Mouse (Mus musculus) thymus, postnatal 25 days (tissue): ENCODE measurements around the gene Spaca7.
"Not testable (repeated sequence)": the region's sequence is repeated elsewhere in the genome, so short reads cannot be mapped to it uniquely, and the experiment has no call there.

Source experiments
- DNase-seq: peaks from one replicate; pipeline ENCODE4 v3.0.0; 2022

The Spaca7 gene

DNA sequence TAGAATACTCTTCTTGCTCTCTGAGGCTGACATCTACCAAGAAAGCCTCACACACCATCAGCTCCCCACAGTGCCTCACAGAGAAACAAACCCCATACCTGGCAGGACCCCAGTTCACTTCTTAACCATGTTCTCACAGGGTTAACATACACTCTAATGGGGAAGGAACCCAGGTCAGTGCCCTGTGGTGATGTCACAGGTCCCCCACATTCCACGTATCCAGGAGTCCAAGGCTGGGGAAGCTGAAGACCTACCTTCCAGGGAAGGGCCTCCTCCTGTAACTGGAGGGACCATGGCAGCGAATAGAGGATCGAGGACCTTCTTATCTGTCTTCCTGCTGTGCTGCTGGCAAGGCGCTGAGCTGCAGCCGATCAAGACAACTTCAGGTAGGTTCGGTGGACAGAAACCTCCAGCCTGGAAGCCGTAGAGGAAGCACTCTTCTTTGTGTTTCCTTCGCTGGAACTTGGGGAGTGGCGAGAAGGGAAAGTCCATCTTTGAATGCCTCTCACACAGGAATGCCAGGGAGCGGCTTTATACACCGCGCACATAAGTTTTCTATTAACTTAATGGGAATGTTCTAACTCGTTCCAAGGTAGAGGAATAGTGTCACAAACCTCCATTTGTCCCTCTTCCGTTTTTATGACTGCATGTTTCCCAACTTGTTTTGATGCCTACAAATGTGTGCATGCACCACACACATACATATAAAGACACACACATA, at the start of gene Spaca7:
Gene Spaca7 (plus strand): TSS at position 216 of the 721 bp plus-strand sequence.
- no peak for DNase-seq

DNA sequence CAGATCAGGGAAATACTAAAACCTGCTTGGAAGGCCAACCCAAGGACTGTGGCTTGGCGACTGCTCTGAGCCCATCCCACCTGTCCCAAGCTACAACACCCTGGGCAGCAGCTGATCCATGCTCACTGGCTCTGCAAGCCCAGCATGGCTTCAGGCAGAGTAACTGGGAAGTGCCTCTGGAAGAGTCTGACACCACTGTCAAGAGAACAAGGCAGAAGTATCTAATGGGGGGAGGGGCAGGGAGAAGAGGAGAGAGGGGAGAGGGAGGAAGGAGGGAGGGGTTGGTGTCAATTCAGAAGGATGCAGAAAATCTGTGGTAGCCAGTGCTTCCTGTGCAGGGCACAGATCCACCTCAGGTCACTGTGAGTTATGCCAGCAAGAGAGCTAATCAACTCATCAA, 48.5 kb upstream of the Spaca7 start:
- DNase-seq, result no peak

DNA sequence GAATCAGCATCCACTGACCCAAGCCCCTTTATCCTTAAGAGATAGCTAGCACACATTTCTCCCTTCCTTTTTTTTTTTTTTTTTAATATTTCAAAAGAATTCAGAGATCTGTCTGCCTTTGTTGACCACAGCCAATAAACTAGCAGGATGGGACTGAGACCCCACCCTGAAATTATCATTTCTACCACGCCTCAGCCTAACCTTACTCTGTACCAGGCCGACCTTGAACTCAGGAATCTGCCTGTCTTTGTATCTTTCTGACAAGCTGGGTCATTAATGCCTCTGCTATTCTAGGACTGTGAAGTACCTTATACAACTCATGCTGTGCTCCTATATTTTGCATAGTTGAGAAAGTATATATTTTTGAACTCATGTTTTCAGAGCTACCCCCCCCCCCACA, 44.2 kb upstream of the Spaca7 start:
- DNase-seq, result no peak

DNA sequence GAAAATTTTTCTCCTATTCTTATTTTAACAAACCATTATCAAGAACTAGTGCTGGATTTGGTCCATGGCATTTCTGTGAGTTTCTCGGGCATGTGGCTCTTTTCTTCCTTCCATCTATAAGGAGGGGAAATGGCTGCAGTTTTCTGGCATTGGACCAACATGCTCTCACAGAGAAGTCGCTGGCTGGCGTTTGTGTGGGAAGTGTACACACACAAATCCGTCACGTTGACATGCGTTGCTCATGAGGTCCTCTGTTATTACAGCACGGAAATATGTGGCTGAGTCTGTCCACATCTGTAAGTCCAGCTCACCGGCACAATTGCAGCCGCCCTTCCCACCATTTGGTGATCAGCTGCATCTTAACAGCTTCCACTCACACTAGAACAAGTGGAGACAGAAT, 37.2 kb upstream of the Spaca7 start:
- no peak for DNase-seq

DNA sequence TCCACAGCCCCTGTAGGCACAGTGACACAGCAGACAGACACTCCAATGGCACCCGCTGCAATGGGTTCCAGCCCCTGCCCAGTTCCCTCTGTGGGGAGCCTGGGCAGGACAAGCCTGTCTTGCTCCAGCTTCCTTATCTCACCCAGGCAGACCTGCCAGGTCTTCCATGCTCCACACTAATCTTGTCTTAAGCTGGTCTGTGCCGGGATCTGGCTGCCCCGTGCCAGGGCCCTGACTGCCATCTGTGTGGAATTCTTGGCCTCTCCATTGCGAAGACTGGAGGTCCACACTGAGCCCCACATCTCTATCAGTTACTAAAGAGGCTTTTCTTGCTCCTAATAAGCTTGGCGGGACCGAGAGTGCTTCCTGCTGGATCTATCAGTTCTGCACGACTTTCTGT, 36.5 kb upstream of the Spaca7 start:
- no peak for DNase-seq

DNA sequence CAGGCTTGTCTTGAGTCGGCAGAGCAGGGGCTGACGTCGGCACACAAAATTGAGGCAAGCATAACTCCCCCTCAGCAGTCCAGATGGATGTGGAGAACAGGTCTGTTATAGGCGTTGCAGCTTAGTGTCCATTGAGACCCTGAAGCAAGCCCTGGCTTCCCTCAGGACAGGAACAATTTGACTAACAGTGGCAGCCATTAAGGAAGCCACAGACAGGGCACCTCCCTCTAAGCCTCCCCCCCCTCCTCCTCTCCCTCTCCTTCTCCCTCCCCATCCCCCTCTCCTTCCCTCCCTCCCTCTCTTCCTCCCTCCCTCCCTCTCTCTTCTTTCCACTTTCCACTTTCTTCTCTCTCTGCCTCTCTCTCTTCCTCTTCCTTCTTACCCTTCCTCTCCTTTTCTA, 27.6 kb upstream of the Spaca7 start:
- no peak for DNase-seq

DNA sequence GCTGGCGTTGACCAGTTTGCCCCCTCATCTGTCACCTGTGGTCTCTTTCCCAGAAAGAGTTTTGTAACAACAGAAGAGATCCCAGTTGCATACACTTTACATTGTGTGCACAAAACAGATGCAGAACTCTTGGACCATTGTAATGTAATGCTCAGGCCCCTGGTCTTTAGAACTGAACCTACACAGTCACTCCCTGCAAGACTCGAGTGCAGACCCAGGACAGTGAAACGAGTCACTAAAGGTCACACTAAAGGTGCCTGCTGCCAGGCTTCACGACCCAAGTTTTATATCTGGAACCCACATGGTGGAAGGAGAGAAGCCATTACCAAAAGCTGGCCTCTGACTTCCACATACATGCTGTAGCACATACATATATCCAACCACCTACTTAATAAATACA, 27.2 kb upstream of the Spaca7 start:
- no peak for DNase-seq

DNA sequence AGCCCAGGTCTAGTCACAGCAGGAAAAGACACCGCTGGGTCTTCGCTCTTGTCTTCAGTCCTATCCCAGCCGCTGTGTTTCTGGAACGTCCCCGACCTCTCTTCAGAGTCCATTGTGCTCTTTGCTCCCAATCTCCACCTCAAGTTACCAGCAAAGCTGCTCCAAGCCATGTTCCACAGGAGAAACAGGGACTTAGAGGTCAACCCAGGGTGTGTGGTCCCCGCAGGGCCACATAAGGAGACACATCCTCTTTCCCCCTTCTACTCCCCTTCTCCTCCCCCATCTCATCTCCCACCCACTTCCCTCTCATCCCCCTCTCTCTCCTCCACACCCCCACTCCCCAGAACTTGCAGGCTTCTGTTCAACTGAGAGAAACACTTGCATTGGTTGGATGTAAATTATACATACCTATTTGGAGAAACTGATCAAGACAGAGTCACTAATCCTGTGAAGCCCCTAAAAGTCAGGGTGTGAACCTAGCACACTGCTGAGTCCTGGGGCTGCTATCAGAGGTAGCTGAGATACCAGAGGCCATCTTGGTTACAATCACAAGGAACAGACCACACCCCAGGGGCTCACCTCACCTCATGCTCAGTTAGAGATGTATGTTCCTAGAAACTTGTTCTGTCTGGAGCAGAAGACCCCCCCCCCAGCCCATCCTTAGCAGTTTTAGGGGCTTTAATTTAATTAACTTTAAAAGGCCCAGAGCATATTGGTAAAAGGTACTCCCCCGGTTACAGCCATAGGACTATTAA, 25.2 kb upstream of the Spaca7 start:
- no peak for DNase-seq

DNA sequence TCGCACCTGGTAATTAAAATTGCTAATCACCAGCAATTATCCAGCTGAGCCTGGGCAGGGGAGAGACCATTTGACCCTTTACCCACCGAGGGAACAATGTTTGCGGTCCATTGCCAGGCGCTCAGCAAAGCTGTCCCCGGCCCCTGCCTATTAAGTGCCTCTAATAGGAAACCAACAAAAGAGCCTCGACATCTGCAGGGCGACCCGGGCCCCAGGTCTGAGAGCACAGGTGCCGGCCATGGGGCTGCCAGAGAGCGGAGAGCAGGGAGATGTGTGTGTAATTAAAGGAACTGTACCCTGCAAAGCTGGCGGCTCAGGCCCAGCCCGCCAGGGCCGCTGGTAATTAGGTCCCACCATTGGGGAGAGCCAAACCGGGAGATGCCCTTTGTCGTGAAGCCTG, 24.6 kb upstream of the Spaca7 start:
- DNase-seq, result no peak

DNA sequence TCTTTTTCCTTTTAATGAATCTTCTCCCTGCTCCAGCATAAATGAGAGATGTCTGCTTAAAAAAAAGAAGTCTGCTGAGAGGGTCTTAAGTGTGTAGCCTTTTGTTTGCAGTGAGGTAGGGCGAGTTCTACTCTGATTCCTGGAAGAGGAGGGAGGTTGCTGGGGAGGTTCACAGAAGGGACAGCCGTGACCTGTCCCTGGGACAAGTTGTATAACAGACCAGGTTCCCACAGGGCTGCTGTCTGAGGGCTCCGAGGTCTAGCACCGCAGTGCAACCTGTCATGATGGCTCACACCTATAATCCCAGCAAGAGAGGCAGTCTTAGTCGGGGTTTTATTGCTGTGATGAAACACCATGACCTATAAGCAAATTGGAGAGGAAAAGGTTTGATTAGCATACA, 24.1 kb upstream of the Spaca7 start:
- no peak for DNase-seq

DNA sequence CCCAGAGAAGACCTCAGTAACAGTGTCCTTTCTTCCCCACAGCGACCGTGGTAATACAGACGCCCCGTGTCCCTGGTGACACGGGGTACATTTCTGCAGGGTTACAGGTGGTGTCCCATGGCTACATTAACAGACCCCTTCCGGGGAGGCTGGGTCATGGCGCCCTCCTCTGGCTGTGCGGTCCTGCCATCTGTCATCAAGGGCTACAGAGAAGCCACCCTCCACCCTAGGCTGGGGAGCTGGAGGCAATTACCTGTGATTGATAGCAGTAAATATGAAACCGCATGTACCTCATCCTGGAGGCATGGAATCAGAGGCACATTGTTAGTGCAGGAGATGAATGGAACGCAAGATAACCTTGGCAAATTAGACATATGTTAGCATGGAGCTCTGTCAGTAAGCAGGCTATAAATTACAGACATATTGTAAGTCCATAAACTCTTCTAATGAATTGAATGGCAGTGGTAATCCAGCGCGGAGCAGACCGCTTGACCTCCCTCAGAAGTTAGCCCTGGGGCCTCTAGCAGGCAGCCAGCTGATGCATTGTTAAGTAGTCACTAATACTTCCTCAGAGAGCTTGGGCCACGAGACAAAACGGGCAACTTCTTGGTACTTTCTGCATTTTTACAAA, 17.2 kb upstream of the Spaca7 start:
- no peak for DNase-seq

DNA sequence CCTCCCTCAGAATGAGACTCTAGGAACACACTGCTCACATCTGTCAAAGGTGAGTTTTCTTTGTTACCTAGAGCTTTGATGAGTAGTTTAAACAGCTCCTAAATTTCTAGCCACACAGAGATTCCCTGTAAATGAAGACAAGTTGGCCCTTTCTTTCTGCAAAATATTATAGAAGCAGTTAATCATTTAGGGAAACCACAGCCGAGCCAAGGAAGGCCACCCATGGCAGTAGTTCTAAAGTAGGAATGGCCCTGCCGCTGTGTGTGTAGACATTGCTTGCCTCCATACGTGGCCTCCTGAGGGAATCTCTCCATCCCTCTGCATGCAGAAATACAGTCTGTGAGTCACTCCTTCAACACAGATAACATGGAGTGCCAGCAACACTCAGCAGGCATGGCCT, 14.0 kb upstream of the Spaca7 start:
- DNase-seq, result no peak

DNA sequence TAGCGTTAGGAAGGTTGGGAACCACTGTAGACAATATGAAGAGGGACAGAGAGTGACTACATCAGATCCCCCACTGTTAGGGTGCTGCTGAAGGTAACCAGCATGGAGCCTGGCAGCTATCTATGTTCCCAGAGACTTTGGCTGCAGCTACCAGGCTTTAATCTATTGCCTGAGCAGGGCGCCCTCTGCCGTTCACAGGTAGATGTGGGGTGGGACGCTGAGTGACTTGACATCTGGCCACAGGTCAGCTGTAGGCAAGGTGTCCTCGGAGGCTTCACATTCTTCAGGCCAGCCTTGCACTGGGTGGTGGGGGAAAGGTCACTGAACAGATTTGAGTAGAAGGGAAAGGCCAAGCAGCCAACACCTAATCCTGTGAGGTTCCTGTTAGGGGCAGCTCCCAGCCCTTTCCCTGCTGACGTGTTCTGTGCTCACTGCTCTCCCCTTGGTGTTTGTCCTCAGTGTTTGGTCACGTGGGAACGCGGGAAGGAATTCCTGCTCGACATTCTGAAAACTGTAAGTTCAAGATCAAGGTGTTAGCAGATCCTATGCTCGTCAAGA, 11.3 kb upstream of the Spaca7 start:
- DNase-seq, result peak; percentile 33

DNA sequence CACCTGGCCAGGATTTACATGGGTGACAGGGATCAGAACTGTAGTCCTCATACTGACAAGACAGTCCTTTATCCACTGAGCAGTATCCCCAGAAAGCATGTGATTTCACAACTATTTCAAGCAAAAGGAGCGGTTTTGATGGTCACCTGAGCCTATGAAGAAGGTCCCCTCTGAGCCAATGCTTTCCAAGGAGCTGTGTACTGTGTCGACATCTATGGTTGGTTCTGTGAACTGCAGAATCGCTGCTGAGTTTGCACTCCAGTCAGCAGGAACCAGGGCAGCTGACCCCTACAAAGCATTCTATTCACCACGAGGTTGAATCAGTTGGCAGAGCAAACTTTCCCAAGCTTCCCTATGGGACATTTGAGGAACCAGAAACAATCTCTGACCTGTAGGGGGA, 8.5 kb upstream of the Spaca7 start:
- no peak for DNase-seq

DNA sequence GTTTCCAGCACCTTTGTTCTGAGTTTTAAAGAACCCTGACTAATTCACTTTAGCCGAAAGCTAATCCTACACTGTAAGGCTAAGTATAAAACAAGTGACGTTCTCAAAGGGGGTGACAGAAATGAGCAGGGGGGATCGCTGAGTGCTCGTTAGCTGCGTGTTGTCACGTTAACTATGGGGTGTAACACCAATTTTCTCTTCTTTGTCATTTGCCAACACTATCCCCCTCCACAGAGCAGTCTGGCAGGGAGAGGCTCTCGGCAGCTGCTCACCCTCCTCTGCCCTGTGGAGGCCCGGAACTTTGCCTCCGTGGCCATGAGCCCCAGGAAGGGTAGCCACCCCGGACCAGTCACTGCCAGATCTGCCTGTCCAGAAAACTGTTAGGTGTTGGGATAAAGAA, 7.3 kb upstream of the Spaca7 start:
- no peak for DNase-seq

DNA sequence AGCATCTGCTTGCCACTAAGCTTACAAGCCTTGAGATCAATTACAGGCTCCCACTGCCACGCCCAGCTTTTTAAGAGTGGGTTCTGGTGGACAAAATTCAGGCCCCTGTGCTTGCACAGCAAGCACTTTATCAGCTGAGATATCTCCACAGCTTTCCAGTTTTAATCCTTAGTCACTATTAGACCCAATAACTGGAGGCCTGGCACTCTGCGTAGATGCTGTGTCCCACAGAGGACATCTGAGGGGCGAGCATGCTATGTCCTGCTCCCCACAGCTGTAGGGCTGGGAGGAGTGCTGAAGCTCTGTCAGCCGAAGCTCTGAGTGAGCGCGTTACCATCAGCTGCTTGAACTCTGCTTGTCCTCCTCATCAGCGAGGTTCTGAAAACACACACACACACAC, 6.3 kb upstream of the Spaca7 start:
- DNase-seq, result no peak

DNA sequence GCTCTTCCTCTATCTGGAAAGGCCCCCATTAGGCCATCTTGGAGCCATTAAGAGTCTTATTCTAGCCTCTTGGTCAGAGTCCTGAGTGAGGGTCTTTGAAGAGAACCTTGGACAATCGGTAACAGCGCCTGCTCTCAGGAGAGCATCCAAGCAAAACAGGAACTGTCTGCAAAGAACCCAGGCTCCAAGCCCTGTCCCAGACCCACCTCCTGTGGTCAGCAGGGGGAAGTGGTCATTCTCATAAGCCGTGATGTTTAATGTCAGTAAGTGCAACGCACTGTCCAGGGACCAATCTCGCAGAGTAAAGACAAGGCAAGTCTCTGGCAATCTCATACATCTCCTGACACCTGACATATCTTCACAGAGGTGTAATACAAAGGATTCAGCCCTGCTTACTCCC, 3.2 kb downstream of the Spaca7 start:
- DNase-seq, result no peak

DNA sequence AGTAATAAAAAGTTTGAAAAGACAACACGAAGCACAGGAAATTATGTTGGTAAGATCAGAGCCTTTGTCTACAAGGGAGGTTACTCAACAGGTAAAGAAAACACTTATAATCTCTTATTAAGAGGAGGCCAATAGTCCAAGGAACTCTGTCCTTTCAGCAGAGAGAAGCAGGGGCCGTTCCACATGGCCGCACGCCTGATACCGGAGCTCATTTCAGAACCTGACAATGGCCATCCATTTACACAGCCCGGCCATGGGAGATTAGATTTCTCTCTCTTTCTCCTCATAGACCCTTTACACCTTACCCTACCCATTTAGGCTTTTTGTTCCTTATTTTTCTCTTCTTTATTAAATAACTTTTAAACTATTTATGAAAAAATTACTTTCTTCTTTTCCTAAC, 3.9 kb downstream of the Spaca7 start:
- no peak for DNase-seq

DNA sequence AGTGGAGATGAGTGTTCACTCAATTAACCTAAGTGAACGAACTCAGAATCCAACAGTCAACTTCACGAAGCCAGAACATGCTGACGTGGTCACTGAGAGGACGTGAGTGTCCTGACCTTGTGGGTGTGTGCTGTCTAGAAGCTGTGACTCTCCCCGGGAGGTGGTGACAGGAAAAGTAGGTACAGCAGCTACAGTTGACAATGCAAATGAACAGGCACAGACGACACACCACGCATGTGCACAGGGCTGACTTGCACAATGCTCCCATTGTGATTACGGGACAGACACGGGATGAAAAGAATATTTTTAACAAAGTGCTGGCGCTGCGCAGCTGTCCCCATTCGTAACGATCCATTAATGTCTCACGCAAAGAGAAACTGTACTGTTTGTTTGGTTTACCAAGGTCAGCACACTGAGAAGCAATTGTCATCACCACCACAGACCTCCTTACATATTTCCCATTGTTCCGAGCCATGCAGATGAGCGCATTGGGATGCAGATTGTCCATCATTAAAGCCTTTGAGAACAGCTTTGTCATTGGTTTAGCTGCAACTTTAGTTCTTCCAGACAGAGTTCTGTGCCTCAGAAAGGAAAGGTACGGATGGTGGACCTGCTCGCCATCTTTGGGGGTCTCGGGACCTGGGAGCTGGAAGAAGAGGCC, 6.6 kb downstream of the Spaca7 start:
- not testable (repeated sequence) for DNase-seq

DNA sequence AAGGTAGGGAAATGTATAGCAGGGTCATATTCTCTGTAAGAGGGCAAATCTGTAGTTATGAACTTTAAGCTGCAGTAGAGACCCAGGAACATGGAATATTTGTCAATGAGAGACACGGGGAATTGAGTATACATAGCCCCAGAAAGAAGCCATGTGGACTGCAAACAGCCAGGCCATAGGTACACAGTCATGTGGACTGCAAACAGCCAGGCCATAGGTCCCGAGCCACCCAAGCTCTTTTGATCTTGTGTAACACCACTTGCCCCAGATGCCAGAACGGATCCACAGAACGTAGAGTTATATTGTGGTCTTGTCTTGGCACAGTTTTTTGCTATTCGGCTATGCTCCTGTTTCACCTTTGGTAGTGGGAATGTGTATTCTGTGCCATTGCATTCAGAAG, 11.0 kb downstream of the Spaca7 start:
- DNase-seq, result no peak

DNA sequence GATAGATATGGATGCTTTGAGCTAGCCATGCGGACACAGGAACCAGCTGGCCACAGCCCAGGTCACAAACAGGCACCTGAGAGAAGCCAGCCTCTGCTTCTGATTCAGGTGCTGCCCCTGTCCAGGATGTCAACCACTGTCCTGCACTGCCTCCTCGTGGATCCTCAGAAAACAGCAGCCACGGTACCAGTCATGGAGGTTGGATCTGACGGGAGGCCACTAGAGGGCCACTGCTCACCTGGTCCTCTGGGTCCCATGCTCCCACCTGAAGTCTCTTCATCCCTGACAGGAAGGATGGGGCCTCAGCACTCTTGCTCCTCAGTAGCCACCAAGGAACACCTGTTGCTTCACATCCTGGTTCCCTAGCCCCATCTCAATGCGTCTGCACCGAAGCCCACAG, 34.4 kb downstream of the Spaca7 start:
- peak; percentile 82 for DNase-seq

DNA sequence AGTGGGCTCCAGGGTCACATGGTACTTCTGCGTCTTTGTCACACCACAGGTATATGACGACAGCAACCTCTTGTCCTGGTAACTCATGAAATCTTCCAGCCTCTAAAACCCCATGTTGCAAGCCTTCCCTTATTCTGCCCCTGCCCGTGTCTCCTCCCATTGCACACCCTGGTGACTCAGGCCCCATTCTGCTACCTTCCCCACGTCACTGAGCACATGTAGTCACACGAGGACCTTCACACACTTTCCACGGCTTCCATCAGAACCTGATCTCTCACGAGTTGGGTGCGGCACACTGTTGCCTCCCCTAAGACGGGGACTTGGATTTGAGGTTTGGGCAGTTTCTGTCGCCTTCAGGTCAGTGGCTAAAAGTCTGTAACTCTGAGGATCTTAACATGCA, 36.0 kb downstream of the Spaca7 start:
- no peak for DNase-seq

DNA sequence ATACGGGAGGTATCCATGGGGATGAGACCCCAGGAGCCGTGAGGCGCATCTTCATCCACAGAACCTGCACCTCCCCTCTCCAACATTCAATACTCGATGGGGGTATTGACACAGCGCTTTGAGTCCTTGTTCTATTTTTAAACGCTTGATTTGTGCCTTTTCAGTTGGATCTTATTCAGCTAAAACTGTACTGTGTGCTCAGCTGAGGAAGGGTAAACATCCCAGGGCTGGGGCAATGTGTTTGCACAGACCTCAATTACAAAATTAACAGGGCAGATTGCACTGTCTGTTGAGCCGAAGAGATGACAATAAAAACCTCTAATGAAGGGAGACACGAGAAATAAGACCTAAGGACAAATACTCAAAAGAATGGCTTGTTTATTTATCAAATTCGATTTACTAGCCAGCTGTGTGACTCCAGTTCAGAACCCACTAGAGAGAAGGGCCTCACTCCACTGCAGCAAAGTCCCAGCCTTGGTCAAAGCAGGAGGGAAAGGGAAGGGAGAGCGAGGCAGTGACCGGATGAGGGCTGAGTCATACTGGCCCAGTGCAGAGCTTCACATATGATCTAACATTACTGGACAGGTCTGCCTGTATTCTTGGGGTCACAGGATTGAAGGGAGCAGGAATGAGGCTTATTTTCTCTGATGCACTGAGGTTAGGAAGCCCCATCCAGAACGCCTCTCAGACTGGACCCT, 37.1 kb downstream of the Spaca7 start:
- no peak for DNase-seq
